Mouse (Mus musculus) kidney, adult 2 months (tissue): ENCODE results near the gene Apobec1.

Experiments
- CTCF ChIP-seq: fragments of 200-500 bp; conservative IDR thresholded peaks from 2 replicates; pipeline ENCODE4 v1.5.1; 2011; ENCODE audit warnings: low read depth, mild to moderate bottlenecking, control low read depth, low read length, moderate library complexity, mixed read lengths; ENCODE audit not compliant: insufficient read depth, insufficient read length
- POLR2A ChIP-seq: fragments of 200-500 bp; IDR thresholded peaks from one replicate; pipeline ENCODE4 v1.6.1; 2011; ENCODE audit warnings: low read depth, low read length, control low read depth

GRCm38 (mm10) chr6:122539564-122539963, 62.7 kb downstream of the Apobec1 start:
- TF ChIP-seq POLR2A (no peak), CTCF (no peak)
